Mouse (Mus musculus) T-helper 2 cell (primary cell): Measurements from ENCODE around the gene Yap1.

ENCODE experiments used
- in situ Hi-C: fragments of 300-600 bp; cut with MboI, MseI; formaldehyde crosslinking; loops from one replicate; pipeline ENCODE4 v1.15.1; 2025; ENCODE audit warnings: high pct_unique_total_duplicates

Gene Yap1

DNA sequence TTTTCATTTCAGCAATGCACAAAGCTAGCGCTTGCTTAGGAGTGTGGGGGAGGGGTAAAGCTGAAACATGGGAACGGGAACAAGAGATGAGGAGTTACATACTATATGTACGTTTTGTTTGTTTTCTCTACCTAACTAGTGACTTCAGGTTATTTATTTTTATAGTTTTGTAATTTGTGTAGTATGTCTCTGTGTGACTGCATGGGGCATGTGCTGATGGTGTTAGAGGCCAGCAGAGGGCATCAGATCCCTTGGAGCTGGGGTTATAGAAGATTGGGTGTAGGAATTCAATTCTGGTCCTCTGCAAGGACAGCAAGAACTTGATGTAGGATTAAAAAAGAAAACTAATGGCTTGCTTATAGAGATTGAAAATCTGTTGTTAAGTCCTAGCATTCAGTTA, 25.9 kb downstream of the Yap1 start:
- in situ Hi-C loops, result loop anchor here (25.0 kb wide), 1 partner anchor 1384 kb away; no protein-coding TSS in a partner anchor

DNA sequence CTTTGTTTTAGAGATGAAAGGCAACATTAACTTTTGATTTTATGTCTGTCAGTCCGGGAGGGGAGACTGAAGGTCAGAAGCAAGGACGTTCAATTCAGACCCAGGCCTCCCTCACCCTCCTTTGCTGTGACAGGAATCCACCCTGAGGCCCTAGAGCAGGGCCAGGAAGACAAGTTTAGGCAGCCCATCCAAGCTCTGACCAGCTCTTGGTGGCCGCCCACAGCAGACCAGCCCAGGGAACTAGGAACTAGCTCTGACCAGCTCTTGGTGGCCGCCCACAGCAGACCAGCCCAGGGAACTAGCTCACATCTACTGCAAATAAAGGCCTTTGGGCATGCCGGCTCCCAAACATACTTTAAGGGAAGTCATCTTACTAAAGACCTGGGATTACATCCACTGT, 26.8 kb downstream of the Yap1 start:
- in situ Hi-C loops, result loop anchor here (25.0 kb wide), 1 partner anchor 1385 kb away; no protein-coding TSS in a partner anchor

DNA sequence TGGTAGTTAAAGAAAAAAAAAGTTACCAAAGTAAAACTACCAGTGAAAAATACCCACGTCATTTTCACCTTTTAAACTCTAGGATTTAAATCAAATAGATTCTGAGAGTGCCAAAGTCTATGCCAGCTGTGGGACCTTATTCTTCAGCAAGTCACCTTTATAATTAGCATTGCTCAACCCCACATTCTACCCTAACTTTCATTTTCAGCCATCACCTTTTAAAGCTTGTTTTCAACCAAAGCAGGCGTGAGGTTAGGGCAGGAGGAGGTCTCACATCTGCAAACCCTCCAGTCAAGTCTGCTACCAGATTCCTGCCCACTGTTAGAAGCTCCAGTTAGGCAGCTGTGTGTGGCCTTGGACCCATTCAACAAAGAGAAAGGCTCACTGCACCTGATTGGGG, 32.4 kb downstream of the Yap1 start:
- in situ Hi-C loops, result no loop called here

DNA sequence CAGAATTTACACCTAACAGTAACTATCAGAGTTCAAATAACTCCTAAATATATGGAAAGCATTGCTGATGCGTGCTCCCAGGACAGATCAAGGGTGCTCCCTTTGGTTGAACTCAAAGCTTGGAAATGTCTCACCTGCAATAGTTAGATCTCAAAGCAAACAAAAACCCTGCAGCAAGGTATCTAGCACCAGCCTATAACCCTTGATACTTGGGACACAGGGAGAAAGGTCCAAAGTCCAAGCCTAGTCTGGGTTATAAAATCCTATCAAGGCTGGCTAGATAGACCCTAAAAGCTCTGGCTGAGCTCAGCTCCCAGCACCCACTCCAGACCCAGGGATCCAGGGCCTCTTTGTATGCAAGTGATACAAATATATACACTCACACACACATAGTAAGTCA, 36.4 kb downstream of the Yap1 start:
- in situ Hi-C loops, result no loop called here

DNA sequence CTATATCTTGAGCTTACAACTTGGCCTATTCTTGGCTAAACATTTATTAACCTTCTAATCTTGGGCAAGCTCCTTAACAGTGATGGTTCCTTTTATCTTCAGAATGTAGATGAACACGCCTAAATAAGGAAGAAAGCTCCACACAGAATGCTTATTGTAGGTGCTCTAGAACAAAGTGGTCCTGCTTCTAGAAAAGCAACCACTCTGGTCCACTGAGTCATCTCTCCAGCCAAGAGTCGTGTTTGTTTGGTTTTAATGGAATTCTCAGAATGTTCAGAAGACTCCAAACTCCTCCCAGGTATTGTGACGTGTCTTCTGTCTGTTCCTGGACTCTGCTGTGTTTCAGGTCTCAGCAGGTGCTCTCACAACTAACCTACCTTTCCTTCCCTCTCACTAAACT, 38.8 kb downstream of the Yap1 start:
- in situ Hi-C loops, result no loop called here

DNA sequence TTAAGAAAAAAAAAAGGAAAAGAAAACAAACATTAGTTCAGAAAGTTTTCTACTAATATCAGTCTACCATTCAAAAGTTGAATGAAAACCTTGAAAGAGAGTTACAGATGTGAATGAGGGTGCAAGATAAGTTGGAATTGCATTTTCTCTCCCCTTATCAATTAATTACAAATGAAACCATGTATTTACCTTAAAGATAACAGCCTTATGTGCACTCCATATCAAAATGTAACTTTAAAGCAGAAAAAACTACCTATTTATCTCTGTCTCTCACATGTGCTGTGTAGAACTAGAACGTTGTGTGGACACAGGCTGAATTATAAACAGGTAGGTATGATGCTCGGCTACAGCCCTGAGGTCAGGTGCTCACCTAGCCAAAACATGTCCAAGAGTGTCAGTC, 40.5 kb downstream of the Yap1 start:
- in situ Hi-C loops, result no loop called here

DNA sequence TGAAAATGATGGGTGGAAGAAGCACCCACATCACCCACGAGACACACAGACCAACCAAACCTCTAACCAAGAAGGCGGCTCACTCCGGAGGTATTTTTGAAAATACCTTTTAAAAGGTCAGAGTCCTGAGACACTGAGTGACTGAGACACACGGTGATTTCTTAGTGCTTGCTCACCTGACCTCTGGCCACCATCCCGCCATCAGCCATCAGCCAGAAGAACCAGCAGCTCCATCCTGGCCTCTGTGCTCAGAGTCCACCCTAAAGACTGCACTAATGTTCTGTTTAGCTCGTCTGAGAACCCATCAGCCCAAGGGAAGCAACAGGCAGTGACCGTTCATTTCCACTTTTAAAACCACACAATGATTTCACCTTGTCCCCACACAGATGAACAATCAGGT, 41.5 kb downstream of the Yap1 start:
- in situ Hi-C loops, result no loop called here

DNA sequence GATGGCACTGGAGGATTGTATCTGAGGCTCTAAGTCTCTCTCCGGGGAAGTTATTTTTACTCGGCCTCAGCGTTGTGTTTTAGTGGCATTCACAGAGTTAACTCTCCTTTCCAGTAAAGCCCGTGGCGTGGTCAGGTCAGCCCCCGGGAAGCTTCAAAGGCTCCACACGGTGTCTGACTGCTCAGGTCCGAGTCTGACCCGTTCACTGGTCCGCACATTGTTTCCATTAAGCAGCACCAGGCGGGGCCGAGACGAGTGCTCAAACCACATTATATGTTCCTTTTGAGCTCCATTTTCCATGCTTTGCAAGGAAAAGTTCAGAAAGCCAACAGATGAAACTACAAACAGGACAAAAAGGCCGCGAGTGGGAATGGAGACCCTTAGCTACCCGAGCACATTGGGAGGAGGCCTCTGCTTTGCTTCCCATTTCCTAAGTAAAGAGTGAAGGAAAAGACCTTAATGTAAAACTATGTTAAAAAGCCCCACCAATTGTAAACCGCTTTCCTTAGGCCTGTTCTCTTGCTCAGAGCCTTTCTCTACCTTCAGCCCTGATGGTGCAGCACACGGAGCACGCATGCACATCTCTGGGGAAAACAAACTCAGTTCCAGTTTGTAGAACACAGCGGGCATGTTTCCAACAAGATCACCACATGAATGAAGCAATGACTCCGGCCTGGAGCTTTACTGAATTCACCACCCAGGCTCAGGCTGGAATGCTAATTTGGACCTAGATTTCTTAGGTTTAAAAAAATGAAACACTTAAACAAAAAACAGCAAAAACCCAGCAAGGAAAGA, 42.8 kb downstream of the Yap1 start:
- in situ Hi-C loops, result no loop called here

DNA sequence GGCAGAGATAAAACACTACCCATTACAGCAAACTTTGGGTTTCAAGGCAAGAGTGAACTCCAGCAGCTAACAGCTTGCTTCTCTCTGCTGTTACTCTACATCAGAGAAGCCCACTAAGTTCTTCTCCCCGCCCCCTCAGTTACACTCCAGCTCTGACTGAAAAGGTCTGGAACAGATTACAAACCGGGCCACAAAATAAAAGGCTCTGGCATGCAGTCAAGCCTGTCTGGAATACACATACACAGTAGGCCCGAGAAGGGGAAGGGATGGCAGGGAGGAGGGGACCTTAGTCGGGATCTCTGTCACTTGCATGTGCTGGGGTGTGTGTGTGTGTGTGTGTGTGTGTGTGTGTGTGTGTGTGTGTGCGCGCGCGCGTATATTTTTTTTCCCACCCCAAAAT, 44.0 kb downstream of the Yap1 start:
- in situ Hi-C loops, result no loop called here

DNA sequence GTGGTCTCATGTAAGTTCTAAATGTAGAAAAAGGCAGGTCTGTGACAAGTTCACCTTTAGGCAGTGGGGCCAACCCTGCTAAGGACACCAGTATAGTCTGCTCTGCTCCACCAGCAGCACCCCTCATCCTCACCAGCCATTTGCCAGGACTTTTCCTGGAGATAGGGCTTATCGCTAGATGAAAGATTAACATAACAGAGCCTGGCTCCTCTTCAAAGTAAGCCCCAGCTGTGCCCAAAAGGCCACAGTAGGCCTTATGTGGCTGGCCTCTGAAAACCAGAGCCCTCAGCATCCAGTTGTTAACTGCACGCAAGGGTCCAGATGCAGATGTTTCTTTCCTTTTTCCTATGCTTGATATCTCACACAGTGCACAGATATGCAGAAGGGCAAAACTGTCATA, 45.1 kb downstream of the Yap1 start:
- in situ Hi-C loops, result no loop called here

DNA sequence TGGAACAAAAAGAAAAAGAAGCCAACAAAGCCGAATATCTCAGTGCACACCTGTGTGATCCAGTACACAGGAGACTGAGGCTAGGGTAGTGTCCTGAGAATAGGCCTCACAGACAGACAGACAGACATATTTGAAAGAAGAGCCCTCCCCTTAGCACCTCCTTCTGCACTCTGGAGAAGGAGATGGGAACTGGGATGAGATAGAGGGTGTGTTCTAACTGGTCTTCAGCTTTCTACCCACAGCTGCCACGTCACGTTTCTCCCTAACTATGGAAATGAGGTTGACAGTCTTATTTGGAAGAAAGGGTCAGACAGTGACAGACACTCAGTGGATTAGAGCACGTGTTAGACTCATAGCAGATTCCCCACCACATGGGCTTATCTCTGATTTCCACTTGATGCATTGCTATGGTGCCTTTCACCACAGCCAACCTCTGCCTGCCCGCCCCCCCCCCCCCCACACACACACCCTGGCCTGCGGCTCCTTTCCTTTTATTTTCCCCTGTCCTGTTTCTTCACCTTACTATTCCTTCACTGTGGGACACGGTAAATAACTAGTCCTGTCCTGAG, 46.3 kb downstream of the Yap1 start:
- in situ Hi-C loops, result no loop called here

DNA sequence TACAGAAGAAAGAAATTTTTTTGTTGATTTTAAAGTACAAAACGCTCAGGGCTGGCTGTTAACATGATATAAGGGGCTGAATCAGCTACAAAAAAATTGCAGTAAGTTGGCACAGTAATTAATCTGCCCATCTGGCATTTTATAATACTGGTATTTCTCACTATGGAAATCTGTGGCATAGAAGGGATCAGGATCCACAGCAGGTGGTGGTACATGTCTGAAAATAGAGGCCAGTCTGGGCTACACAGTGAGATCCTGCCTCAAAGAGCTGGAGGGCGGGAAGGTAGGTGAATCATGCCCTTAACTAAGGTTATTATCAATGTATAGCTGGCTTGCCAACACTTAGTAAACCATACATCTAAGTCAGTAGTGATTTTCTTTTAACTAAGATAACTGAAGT, 47.0 kb downstream of the Yap1 start:
- in situ Hi-C loops, result no loop called here

DNA sequence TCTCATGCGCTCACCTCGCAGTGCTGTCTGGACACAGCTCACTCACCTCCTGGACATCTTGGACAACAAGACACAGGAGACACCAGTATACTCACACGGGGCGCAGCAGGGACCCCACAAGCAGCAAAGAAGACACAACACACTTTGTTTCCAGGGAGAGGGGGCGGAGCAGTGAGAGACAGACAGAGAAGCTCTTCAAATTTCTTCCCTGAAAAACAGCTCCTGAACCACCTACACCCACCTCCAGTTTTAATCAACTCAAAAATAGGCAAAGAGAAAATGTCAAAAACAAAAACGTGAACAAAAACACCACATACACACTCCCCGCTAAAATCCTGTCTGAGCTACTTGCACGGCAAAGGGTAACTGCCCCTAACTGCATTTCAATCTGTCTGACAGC, 48.0 kb downstream of the Yap1 start:
- in situ Hi-C loops, result no loop called here

DNA sequence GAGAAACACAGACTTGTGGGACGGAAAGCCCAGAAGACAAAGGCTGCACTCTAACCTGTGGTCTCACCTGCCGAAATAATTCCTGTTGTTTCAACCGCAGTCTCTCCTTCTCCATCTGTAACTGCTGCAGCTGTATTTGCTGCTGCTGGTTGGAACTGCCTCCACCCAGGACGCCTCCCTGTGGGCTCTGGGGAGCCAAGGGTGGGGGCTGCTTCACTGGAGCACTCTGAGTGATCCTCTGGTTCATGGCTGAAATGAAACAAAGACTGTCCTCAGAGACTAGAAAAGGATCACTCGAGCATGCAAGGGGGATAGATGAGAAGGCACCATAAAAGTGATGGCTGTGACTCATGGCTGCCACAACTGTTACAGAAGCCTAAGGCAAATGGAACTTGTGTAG, 51.5 kb downstream of the Yap1 start:
- in situ Hi-C loops, result no loop called here

DNA sequence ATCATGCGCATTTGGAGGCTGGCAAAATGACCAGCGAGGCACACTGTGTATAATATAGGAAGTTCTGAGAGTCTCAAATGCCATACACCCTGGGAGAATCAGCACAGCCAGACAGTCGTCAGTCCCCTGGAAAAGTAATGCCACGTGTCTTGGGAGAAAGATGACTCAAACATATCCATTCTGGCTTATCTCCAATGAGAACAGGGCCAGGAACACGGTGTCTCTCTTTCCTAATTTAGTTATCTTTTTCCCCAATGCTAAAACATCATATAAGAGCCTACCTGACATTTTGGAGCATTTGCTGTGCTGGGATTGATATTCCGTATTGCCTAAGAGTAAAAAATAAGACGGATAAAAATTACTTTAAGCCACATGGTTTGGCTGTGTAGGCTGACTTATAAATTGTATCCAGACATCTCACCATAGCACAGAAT, 54.2 kb downstream of the Yap1 start:
- in situ Hi-C loops, result no loop called here

DNA sequence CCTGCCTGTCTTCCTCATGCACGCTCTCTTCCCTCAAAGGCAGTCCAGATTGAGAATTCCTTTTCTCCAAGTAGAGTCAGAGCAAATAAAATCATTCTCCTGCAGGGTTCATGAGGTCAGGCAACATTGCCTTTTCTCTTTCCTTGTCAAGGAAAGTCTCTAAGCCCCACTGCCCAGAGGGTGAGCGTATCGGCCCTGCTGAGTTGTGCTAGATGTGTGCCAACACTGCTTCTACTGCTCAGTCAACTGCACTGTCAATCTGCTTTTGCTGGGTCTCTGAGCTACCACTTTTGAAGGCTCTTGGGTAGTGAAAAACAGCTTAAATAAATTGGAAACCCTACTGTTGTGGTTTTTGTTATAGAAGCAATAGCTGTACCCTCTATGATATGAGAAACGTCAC, 56.5 kb downstream of the Yap1 start:
- in situ Hi-C loops, result no loop called here

DNA sequence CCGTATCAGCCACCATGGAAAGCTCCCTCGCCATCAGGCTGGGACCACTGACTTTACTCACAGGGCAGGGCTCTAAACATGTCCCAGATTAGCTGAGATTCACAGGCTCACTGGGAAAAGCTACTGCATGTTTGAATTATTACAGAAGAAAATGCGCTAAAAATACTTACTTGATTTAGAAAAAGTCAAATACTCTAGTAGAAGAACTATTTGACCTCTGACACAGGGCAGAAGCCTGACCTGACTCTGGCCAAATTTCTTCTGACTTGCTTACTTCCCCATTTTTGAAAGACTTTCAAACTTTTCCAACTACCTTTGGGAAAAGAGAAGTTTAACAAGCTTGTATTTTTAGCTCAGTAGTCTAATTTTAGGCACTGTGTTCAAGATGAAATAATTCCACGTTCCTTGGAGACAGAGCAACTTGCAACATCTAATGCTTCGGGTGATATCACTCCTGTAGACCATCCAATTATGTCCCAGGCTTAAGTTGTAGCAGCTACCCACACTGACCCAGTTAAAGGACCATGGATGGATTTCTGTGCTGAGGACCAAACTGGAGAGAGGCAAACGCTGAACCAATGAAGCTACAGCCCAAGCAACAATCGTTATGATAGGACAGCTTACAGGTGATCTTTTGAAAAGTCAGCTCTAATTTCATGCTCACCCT, 60.5 kb downstream of the Yap1 start:
- in situ Hi-C loops, result no loop called here

DNA sequence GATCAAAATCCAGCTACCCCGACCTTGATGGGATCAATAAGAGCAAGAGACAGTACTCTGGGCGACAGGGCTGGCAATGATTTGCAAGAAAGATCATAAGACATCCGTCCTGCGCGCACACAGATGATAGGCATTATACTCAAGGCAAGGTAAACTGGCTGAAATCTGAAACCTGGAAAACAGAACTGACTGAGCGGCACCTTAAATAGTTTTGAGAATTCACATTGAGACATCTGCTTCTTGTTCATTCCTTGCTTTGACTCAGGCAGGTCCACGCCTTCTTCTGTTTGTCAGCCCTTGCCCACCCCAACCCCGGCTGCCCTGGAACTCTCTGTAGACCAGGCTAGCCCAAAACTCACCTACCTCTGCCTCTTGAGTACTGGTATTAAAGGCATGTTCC, 61.7 kb downstream of the Yap1 start:
- in situ Hi-C loops, result no loop called here

DNA sequence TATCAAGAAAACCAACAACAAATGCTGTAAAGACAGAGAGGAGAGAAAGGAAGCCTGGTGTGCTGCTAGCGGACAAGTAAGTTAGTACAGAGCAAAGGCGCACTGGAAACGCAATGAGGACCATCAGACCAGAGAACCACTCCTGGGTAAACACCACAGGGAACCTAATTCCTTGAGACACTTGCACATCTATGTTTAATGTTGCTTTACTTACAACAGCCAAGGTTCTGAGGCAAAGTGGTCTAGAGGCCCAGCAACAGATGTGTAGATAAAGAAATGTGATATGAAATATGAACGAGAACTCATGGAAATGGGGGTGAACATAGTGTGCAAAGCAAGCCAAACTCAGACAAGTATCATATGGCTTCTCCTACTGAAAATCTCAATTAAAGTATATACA, 64.3 kb downstream of the Yap1 start:
- in situ Hi-C loops, result no loop called here

DNA sequence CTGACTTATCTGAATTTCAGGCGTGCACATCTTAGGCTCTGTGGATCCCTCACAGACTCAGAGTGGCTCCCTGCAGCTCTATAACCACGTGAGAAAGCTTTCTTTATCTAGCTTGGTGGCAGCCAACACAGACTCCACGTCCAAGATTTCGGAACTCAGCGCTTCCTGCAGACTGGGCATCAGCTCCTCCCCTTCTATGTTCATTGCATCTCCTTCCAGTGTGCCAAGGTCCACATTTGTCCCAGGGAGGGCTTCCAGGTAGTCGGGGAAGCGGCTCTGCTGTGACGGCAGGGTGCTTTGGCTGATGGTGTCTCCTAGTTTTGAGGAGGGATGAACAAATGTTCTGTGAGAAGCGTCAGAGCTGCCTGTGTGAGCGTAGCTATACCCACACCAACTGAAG, 70.0 kb downstream of the Yap1 start:
- in situ Hi-C loops, result no loop called here

DNA sequence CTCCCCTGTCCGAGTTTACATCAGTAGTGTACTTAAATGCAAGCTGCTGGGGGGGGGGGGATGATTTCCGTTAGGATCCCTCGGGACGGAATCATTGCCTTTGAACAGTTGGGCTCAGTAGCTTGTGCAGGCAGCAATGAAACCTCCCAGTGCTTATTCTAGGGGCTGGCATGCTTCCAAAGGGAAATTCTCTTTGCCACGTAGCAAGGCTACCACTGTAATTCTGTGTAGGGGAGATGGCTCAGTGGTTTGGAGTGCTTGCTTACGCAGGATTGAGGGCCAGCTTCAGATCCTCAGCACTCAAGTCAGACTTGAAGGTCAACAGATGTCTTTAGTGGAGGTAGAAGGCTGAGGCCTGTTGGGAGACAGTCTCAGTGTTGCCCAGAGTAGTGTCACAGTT, 74.8 kb downstream of the Yap1 start:
- in situ Hi-C loops, result no loop called here

DNA sequence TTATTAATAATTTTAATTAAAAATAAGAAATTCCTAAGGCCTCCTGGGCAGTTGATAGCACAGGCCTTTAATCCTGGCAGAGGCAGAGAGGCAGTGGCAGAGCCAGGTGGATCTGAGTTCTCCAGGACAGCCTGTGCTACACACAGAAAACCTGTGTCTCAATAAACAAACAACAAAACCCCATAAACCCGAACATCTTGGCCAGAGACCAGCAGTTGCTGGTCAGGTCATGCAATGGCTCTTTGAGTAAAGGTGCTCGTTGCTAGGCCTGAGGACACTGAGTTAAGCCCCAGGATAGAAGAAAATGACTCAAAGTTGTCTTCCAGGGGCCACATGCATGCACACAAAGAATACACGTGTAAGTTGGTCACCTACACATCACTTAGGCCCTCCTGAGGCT, 75.5 kb downstream of the Yap1 start:
- in situ Hi-C loops, result no loop called here

DNA sequence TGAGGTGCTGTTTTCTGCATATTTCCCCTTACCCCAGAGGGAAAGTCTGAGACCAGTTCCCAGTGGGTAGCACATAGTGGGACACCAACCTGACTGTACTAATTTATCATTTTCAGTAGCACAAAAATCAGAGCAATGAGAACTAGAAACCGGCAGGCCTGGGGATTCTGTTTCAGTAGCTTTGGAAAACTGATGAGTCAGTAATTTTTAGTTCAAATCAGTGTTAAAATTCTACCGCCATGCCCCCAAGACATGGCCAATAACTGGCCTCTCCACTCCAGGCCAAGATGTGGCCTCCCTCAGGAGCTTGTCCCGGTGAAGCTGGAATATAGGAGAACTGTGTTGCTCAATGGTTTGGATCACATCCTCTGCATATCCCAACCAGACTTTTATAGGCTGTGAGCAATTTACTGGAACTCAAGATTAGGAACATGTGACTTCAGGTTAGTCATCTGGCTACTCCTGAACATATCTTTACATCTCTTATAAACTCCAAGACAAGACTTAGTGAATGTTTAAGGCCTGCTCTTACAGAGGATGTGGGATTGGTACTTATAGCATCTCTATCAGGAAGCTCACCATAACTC, 76.1 kb downstream of the Yap1 start:
- in situ Hi-C loops, result no loop called here
